Mouse (Mus musculus): Measurements from ENCODE around the gene Gpn2.

Gpn2 gene

DNA sequence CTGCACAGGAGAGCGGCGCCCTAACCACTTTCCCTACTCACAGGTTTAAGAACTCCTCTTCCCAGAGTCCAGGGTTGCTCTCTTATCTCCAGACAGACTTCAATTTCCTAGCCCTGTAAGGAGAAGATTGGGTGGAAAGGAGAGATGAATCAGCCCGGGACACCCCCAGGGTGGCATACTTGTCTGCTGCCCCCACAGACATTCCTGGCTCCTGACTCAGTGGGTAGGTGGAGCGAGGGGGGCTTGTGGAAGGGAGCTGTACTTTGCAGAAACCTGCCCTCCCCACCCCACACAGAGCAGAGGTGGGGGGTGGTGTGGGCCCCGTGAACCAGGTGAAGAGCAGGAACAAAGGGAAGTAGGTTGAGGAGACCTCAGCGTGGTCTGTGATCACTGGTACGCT is 11.4 kb downstream of the Gpn2 start:
- DNase-seq = no peak

DNA sequence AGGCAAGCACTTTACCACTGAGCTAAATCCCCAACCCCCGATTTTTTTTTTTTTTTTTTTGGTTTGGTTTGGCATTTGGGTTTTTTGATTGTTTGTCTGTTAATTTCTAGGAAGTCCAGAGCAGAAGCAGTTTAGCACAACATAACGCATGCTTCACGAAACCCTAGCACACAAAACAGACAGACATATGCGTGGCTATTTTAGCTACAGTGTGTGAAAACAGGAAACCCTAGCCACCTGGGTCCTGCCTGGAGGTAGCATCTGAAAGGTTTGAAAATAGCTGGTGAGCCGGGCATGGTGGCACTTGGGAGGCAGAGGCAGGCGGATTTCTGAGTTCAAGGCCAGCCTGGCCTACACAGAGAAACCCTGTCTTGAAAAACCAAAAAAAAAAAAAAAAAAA is 11.9 kb downstream of the Gpn2 start:
- DNase-seq = no peak

DNA sequence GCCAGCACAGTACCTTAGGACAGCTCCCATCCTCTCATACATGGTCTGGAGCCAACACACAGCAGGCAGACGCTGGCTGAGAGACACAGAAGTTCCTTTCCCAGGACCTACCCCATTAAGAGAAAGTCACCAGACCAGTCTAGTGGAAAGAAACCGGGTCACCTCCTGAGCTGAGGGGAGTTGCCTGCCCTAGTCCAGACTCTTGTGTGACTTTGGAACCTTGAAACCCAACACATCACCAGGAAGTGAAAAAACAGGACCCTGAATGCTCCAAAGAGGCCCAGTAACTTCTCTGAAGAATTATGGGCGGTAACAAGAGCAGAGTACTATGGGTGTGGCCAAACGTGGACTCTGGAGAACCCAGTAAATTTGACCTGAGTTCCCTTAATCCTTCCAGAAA is 14.5 kb downstream of the Gpn2 start:
- no peak for DNase-seq

DNA sequence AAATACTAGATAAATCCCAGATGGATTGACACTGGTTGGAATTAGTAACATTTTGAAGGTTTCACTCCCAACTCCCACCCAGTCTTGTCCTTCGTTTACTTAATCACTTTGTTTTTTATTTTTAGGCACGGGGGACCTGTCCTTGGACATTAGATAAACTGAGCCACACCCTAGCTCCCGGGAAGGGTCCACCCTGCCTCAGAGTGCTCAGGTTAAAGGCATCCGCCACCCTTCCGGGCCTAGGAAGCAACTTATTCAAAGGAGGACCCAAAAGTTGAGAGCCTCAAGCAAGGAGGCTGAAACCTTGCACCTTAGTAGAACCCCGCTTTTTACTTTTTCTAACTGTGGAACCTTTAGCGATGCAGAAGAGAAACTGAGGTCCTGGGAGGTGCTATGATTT is 15.0 kb downstream of the Gpn2 start:
- no peak for DNase-seq

DNA sequence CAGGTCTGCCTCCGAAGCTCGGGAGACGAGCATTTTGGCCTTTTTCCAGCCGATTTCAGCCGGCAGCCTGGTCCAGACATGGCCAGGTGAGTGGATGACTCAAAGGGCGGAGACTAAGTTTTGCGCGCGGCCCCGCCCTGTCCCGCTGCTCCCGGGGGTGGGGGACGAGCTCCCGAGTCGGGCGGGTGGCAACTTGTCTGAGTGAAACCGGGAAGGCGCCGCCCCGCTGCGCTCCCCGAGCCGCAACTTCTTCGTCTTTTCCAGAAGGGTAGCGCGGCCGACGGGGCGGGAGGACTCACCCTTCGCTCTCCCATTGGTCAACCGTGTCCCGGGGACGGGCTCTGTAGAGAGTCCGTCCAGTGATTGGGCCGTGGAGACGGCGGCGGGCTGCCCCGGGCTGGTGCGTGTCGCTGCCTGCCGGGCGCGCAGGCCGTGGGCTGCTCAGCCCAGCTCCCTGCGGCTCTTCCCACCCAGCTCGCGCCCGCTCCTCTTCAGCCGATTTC is 15.5 kb downstream of the Gpn2 start:
- DNase-seq = peak; percentile 58 to 68

DNA sequence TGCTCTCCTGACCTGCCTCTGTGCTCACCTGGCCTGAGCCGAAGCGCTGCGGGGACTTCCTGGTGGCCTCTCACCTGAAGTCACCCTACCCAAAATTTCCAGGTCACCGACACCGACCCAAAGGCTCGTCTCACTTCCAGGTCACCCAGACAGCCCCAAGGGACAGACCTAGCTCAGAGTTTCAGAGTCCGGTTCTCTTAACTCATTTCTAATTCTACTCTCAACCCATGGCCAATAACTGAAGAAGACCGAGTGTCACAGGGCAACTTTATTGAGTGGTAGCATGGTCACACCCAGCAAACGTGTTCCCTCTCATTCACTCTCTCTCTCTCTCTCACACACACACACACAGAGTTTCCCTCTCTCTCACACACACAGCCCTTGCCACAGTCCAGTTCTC is 16.1 kb downstream of the Gpn2 start:
- DNase-seq = no peak

DNA sequence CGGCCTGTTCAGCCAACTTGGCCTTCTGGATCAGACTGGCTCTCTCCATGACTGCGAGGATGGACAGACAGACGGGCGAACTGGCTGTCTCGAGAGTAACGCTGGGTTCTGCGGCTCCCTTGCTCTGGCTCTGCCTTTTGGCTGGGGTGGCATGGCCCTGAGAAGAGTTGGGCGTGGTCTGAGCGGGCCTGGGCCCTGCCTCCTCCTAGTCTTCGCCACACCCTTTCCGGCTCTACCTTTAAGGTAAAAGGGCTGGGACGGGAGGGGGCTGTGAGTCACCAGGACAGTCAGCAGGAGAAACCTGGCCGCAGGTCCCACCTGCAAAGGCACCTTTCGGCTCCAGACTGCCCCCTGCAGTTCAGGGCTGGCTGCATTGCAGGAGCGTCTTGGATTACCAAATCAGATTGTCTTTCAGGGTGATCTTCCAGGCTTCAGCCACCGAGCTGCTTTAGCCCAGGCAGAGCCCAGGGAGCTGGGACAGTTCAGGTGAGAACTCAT is 17.6 kb downstream of the Gpn2 start, which contains the start of gene Sfn:
TSS of gene Sfn (minus strand) at position 448 of the 498 bp plus-strand sequence.
- DNase-seq = peak; percentile 54 to 62

DNA sequence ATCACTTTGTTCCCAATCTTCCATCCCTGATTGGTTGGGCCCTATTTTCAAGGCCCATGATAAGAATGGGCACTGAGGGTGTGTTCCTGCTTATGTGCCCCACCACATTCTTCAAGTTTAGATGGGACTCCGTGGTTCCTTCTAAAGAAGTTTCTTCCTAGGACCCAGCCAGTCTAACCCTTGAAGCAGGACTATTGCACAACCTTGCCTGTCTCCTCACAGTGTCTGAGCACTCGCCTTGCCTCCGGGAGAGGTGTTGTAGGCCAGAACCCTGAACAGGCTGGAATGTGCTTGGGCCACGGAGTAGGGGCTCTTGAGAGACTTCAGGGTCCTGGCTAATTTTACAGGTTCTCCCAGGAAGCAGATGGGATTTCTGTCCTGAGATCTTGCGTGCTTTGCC is 18.9 kb downstream of the Gpn2 start:
- DNase-seq = no peak

DNA sequence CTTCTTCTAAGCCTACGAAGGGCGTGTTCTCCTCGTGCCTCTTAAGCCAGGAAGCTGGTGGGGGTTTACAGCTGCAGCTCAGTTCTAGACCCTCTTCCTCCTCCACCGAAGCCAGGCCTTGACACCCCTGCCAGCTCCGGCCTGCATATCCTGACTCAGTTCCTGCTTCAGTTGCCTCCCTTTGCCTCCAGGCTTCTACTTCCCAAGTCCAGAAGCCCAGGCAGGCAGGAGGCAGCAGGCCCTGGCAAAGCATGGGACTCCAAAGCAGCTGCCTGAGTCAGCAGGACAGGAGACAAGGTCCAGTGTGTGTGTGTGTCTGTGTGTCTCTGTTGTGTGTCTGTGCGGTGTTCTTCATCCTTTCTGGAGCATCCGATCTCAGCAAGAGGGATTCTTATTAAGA is 20.0 kb downstream of the Gpn2 start:
- no peak for DNase-seq

DNA sequence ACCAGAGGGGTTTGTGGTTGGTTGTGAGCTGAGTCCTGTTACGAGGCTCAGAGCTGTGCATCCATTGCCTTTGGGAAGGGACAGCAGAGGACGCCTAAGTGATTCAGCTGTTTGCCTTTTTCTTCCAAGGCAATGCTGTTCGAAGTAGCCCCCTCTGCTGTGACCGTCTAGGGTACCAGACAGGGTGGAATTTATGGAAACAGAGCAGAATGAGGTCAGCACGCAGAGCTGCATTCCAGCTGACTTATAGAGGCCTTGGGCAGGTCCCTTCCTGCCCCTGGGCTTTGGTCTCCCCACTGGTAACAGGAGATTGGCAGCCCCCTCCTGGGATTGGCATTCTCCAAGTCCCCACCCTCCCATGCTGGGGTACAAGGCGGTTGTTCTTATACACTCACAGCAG is 20.7 kb downstream of the Gpn2 start:
- DNase-seq = no peak

DNA sequence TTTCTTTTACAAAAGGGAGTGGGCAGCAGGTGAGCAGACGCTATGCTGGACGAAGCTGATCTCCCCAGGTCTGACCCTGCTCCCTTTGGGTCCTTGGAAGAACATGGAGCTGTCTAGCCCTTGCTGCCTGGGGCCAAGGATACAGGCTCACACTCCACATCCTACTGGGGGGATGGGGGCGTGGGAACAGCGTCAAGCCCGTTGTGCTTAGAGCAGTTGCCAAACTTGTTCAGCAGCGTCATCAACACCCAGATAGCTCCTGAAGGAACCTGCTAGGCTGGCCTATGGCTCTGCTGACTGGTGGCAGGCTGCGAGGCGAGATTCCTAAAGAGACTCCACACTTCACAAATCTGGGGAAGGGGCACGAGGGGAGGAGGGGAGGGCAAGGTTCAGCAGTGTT is 21.2 kb downstream of the Gpn2 start:
- no peak for DNase-seq

DNA sequence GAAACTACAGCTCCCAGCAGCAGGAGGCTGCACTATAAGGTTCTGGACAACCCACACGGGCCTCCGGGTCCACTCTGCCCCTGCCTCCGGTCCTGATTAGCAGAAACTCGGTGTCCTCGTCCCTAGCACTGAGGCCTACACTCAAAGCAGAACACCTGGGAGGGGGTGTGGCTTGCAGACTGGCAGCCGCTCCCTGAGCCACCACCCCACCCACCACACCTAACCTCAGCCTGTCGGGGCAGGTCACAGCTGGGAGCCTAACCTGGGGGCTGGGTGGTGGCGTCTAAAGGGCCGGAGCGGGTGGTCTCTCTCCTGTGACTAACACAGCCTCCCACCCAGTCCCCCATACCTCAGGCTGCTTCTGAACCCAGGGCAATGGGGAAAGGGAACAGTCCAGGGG is 23.1 kb downstream of the Gpn2 start:
- DNase-seq = no peak

DNA sequence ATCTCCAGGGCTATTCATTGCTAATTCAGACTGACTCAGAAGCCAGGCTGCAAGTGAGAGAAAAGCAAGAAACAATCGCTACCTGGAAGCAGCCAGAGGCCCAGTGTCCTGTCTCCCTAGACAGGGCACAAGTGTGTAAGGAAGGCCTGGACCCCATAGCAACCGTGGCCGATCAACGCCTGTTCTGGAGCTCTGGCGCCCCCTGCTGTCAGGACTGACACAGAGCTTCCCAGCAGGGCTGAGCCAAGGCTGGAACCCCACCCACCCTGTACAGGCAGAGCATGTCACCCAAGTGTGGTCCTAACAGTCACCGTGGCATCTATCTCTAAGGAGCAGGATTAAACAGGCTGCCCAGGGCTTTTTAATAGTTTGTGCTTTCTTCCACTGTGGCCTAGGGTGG is 25.6 kb downstream of the Gpn2 start:
- DNase-seq = peak; percentile 78 to 80

DNA sequence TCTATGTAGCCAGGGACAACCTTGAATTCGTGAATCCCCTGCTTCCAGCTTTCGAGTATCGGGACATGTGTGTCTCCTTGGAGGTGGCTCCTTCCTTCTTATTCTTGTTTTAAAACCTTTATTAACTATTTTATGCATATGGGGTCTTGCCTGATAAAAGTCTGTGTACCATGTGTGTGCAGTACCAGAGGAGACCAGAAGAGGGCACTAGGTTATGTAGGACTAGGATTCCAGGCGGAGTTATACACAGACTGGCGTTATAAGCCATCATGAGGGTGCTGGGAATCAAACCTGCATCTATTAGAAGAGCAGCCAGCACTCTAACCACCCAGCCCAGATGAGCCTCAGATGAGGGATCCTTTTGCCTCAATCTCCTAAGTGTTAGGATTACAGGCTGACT is 27.7 kb downstream of the Gpn2 start:
- no peak for DNase-seq

DNA sequence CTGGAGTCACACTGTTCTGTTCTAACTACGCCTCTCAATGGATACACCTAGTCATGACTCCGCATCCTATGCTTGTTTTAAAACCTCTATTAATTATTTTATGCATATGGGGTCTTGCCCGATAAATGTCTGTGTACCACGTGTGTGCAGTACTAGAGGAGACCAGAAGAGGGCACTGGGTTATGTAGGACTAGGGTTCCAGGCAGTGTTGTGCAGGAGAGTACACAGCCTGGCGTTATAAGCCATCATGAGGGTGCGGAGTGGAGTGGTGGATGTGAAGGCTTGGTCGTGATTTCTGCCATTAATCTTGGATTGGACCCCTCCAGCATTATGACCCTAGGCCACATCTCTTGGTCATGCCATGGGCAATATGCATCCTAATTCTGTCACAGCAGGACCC is 28.3 kb downstream of the Gpn2 start:
- DNase-seq = no peak

DNA sequence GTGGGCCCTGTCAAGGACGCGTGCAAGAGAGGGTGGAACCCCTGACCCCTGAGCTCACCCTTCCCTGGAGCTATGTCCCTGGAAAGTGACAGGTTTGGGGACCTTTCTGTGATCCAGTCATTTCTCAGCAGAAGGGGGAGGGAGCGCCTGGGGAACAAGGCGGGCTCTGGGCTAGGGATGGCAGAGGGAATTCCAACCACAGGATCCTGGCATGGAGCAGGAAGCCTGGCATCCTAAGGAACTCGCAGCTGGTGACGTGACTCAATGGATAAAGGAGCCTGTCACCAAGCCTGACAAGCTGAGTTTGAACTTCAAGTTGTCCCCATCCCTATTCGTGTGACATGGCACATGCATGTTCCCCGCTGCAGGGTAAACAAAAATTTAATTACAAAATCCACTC is 28.9 kb downstream of the Gpn2 start:
- no peak for DNase-seq

DNA sequence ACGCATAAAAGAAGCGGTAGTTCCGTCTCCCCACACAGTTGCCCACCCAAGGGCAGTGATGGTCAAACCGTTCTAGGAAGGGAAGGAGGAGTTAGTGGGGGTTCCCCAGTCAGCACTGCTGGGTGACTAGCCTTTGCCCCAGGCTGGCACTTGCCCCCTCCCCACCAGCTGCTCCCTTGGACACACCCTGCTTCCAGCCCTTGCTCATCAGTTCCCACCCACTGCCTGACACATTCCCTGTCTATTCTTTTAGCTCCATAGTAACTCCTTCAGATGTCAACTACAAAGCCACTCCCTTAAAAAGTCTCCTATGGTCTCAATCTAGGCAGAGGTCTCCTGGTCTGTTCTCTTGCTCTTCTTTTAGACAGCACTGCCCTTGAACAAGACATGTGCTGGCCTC is 29.7 kb downstream of the Gpn2 start:
- DNase-seq = no peak

DNA sequence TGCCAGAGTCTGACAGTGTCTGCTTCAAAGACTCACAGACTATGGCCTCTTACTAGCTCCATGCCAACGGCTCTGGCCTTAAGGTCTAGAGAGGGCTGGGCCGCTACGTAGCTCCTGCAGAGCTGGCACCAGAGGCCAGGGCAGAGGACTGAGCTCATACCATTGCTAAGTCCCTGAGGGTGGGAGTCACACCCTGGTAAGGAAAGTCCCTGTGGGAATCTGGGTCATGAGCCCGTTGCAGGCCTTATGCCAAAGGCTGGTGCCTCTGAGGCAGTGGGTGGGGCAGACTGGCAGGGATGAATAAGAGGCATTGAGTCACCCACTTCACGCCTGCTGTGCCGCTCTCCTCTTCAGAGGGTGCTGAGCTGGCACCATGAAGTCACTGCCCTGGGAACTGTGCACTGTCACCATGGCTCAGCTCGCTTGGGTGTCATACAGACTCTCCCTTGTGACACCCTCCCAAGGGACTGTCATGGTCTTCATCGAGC is 30.2 kb downstream of the Gpn2 start:
- DNase-seq = no peak

DNA sequence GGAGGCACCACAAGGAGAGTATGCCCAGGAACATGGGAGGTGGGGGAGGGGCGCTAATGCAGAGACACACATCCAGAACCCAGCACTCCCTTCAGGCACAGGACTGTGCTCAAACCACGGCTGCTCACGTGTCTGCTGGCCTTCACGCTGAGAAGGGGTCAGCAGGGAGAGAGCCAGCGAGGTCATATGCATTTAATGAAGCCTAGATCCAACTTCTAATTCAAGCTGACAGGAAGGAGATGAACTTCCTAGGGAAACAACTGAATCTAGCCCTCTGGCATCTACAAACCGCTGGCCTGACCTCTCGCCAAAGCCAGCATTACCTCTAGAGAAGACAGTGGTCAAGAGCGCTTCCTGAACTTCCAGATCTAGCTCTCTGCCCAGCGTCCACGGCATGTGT is 31.3 kb downstream of the Gpn2 start:
- no peak for DNase-seq

DNA sequence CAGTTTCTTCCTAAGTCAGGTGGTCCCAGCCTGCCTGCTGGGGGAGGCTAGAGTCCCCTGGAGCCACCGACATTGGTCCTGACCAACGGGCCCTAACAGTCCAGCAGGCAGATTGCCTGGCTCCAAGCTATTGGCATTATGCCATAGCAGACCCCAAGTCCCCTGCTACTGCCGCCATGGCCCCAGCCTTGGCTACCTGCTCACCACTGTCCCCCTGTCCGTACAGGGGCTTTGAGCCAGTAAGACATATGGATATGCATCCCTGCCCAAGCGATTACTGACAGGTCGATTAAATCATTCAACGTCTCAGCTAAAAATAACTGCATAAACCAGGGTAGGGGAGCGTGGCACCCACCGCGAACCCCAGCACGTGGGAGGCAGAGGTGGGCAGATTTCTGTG is 33.8 kb downstream of the Gpn2 start:
- DNase-seq = no peak

DNA sequence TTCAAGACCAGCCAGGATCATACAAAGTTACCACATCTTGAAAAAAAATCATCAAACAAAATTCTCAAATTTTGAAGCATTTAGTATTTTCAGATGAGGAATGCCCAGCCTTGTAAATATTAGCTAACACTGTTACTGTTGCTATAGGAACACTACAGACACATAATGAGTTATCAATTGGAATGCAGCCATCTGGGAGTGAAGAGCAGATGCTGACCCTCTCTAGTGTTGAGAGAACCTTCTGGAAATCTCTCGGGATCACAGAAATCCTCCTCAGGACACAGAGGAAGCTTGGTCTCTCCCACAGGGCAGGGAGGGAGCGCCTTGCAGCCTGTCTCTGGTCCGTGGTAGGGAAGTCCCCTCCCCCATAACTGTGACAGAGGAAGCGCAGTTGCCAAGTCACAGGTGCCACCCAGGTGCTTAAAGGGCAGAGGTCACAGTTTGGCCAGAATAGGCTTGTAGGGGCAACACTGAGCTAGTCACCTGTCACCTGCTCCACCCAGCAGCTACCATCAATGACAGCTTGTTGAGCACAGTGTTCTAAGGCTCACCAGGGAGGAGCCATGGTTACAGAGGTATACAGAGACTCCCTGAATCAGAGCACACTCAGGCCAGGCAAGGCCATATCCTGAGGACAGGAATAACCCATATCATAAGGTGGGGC is 35.4 kb downstream of the Gpn2 start:
- DNase-seq = no peak

DNA sequence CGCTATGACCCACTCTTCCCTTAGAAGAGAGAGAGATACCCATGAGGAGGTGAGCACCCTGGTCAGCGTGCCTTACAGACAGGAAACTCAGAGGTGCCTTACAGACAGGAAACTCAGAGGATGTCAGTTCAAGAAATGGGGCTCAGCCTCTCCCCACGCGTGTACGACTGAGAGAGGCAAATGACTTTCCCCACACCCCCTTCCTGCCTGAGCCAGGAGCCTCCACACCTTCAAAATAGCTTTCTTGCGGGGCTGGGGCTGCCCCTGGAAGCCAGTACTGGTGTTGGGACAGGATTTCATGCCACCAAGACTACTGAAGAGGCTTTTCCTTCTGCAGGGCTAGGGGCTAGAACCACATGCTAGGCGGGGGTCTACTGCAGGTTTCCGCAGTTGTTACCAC is 36.5 kb downstream of the Gpn2 start:
- DNase-seq = peak; percentile 37 to 54

DNA sequence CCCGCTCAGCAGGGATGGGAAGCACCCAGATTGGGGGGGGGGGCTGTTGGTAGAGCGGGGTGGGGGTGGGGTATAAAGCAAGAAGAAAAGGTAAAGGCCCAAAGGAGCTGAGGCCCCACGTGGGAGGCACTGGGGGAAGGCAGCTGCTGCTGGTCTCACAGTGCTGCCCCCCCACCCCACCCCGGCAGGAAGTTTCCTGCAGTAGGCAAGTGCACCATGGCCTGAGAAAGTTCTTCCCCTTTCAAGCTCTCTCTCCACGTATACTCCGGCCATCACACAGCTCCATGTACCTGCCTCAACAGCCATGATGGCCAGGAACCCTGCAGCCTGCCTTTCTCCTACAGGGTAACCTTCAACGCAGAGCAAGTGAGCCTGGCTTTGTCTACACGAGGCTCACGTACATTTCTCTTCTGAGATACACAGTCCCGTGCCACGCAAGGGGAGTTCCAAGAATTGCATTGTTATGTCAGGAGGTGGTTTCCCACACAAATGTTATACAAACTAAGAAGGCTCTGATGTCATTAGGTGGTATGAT is 38.1 kb downstream of the Gpn2 start:
- DNase-seq = peak; percentile 47 to 66

DNA sequence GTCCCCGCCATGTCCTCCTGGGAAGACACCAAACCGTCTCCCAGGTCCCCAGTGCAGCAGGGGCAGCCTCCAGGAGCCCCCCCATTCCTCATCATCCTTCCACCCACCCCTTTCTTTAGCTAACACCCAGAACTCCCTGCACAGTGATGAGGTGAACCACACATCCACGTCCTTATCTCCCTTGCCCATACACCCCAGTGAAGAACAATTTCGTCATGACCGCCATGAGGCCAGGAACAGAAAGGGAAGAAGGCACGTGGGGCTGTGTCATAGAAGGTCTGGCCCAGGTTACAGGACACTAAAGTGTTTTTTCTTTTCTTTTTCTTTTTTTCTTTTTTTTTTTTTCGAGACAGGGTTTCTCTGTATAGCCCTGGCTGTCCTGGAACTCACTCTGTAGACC is 40.7 kb downstream of the Gpn2 start:
- DNase-seq = no peak

DNA sequence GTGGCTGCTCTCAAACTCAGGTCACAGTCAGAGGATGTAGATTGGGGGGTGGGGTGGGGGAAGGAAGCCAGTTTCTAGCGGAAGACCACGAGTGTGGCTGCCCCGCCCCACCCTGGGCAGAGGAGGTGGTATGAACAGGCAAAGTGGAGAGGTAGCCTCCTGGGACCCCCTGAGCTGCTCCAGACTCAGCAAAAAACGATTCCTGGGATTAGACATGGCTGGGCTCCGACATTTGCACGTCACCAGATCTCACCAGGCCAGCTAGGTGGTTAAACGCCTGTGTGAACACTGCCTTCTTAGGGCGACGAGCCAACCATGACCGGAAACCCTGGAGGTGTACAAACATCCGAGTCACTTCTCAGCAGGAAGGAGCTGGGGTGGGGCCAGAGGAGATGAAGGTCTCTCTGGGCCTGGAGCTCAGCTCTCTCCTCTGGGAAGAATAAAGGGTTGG is 41.5 kb downstream of the Gpn2 start:
- peak; percentile 78 to 84 for DNase-seq
